Mouse (Mus musculus) liver, embryonic 14.5 days (tissue): ENCODE measurements around the gene Man1c1.

Experiments used
- CTCF ChIP-seq: IDR thresholded peaks from 2 replicates; pipeline ENCODE4 v1.5.1; 2016; ENCODE audit warnings: antibody characterized with exemption, low read depth, control low read depth
- EP300 ChIP-seq: IDR thresholded peaks from 2 replicates; pipeline ENCODE4 v1.6.1; 2016; ENCODE audit warnings: antibody characterized with exemption, low read depth

- no peak for TF ChIP-seq CTCF
- no peak for TF ChIP-seq EP300
Measured at GRCm38 (mm10) chr4:134682423-134682822, 21.7 kb downstream of the Man1c1 start.
